Mouse (Mus musculus): Measurements from ENCODE around the gene Myo1a. TPM values are rescaled to one million over a fixed set of nuclear protein-coding genes. Genes with fewer than 3 reads are reported as not detected.
A peak's percentile ranks its signal among the peaks of the same experiment; 100 is the strongest.
"Not testable (repeated sequence)": the region's sequence is repeated elsewhere in the genome, so short reads cannot be mapped to it uniquely, and the experiment has no call there.

Myo1a gene
- polyA plus RNA-seq, 1 experiment from 2014 or later = 15.3 TPM

DNA sequence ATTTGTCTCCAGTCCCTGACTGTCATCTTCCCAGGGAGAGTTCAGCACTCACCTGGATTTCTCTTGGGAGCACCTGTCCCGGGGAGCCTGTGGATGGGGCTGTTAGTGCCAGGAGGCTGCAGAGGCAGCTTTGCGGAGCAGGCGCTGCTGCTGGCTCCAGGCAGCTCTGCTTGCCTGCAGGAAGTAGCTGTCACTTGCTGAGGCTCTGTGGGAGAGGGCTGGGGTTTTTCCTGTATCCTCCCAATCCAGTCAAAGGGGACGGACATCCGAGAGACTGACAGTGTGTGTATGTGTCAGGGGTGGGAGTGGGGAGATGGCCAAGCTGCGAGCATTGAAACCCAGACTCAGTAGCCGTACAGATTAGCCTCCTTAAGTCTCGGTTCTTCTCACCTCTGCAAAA lies 46.6 kb downstream of the Myo1a start, which contains the start of gene Gpr182:
Gene Gpr182 (minus strand): TSS at position 185 of the 400 bp plus-strand sequence.
- Histone ChIP-seq H3K4me2 (peak within 1 kb of the TSS; percentile 38), H3K9ac (no peak within 1 kb of the TSS), H3K4me3 (replicated peaks) (no peak within 1 kb of the TSS), H3K4me1 (peaks cover 13% of the 10 kb centered on the region), H3K27ac (no peak within 1 kb of the TSS), H3K36me3 (peaks cover 10% of the 10 kb centered on the region; the same call in 1 of the 2 replicates), H3K9me3 (no peaks in the 10 kb centered on the region), H3K27me3 (replicated peaks) (no peaks in the 10 kb centered on the region)
- no peak for ATAC-seq (ENCODE audit: insufficient read depth, low FRiP score, low read depth)
- 44% methylated on average over 8 of the region's 8 CpGs for WGBS

DNA sequence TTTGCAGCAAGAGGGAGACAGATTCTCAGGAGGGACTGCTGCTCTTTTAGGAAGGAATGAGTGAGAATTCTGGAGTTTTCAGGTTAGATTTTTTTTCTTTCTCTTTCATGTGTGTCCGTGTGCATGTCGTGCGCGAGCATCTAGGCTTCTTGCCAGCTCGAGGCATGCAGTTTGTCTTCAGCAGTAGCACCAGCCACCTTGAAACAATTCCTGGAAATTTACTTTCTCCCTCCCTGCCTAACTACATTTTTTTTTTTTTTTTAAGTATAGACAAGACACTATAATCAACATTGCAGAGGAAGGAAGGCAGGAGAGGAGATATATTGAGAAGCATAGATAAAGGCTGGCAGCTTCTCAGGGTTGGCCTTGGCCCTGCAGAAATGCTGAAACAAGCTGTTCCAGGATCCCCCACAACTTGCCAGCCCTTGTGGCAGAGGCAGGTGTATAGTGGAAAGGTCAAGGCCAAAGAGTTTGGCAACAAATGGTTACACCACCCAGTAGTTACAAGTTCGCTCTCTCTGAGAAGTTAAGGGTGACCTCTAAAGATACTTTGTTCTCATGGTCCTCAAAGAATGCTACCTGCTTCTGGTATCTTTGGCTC lies 49.7 kb downstream of the Myo1a start:
- Histone ChIP-seq H3K9me3 (no peaks in the 10 kb centered on the region), H3K27ac (no peak overlapping the region), H3K27me3 (replicated peaks) (no peaks in the 10 kb centered on the region), H3K4me1 (peaks cover 5% of the 10 kb centered on the region; the same call in 1 of the 2 replicates), H3K36me3 (no peaks in the 10 kb centered on the region), H3K4me3 (replicated peaks) (no peak overlapping the region), H3K9ac (no peak overlapping the region), H3K4me2 (no peak overlapping the region)
- no peak for ATAC-seq (ENCODE audit: insufficient read depth, low FRiP score, low read depth)
- 62% methylated on average over 6 of the region's 6 CpGs for WGBS

DNA sequence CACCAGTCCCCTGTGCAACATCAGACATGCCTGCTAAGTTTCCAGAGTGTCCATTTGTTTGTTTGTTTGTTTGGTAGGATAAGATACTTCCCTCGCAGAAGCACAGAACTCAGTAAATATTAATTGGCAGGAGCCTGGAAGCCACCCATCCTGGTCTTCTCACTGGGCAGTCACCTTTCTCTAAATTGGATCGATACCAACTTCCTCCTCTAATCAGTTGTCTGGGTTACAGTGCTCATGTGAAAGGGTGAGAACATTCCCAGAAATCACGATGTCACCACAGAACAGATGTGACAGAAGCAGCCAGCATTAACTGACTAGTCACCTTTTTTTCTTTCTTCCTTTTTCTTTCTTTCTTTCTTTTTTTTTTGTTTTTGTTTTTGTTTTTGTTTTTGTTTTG lies 50.3 kb downstream of the Myo1a start:
- Histone ChIP-seq H3K4me3 (replicated peaks) (no peak overlapping the region), H3K27me3 (replicated peaks) (no peaks in the 10 kb centered on the region), H3K9ac (no peak overlapping the region), H3K27ac (no peak overlapping the region), H3K9me3 (no peaks in the 10 kb centered on the region), H3K4me2 (no peak overlapping the region), H3K36me3 (no peaks in the 10 kb centered on the region), H3K4me1 (0 out of 2 replicates have a peak, but pooled peaks cover 2% of the 10 kb centered on the region)
- no peak for ATAC-seq (ENCODE audit: insufficient read depth, low FRiP score, low read depth)
- WGBS = 52% methylated on average over 3 of the region's 3 CpGs

DNA sequence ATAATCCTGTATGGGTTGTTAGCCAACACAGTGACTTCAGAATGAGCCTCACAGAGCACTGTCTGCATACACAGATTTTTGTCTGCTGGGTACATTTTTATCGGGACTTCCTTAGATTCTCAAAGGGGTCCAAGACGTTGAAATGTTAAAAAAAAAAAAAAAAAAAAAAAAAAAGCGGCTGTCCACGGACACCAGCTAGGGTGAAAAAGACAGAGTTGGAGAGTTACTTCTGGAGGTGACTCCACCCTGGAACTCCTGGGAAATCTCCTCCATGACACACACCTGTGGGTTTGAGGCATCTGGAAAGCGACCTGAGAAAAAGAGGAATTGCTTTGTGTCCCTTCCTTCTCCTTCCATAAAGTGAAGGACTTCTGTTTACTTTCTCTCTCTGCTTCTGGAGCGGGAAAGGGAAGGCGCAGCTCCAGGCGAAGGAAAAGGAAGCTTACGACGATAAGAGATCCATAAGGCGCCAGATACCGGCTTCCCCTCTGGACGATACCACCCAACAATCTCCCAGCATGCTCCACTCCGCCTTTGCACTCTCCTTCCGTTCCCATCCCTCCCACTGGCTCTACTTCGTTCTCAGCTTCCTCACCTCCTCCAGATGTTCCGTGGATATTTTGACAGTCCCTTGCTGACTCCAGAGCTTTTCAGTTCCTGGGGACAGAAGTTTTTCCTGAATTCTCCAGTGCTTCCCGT lies 50.9 kb downstream of the Myo1a start:
- no peaks in the 10 kb centered on the region for H3K4me1 ChIP-seq
- H3K27ac ChIP-seq = 0 out of 2 replicates have a peak overlapping the region, but pooled peaks have one; percentile 1
- ATAC-seq (ENCODE audit: insufficient read depth, low FRiP score, low read depth) = no peak
- no peaks in the 10 kb centered on the region for H3K9me3 ChIP-seq
- H3K36me3 ChIP-seq = no peaks in the 10 kb centered on the region
- H3K4me2 ChIP-seq = peak overlapping the region; percentile 51
- no peaks in the 10 kb centered on the region for H3K27me3 ChIP-seq (replicated peaks)
- peak overlapping the region; percentile 21; the same call in 1 of the 2 replicates for H3K4me3 ChIP-seq (replicated peaks)
- 26% methylated on average over 17 of the region's 18 CpGs for WGBS
- no peak overlapping the region; the same call in 1 of the 2 replicates for H3K9ac ChIP-seq

DNA sequence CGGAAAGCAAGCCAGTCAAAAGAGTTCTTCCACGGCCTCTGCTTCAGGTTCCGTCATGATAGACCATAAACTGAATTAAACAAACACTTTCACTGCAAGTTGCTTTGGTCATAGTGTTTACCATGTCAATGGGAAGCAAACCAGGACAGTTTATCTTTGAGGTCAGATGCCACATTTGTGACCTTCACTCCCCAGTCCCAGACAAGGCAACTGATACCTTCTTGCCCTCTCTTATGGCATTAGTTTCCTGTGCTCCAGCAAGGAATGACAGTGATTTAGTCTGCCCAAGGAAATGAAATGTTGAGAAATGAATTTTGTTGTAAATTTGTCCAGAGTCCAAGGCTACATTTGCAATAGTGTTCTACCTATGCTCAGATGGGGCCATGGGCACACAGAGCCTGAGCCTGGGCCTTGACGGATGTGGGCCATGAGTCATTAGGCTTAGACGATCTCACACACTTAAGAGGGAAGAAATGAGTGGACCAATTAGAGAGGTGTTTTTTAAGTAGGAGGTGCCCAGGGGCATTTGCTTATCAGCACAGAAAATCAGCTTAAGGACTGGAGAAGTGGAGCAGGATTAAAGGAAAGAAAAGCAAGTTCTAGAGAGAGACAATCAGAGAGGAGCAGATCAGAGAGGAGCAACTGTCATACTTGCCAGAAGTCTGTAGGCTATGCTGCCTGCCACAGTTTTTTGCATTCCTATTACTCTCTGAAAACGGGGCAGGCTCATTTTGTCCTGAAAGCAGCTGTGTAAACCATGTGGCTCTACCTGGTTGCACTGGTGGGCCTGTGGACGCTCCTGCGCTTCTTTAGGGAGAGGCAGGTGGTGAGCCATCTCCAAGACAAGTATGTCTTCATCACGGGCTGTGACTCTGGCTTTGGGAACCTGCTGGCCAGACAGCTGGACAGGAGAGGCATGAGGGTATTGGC lies 54.5 kb downstream of the Myo1a start, which contains the start of the genes Rdh1 and Rdh16f1:
Gene Rdh1 (plus strand): TSS at position 541 of the 930 bp plus-strand sequence.
Gene Rdh16f1 (plus strand): TSS at position 607 of the 930 bp plus-strand sequence.
- 57% methylated on average over 9 of the region's 9 CpGs for WGBS
- no peak within 1 kb of the TSS for H3K9ac ChIP-seq
- 0 out of 2 replicates have a peak, but pooled peaks cover 6% of the 10 kb centered on the region for H3K4me1 ChIP-seq
- no peak within 1 kb of the TSS for H3K4me2 ChIP-seq
- no peak within 1 kb of the TSS for H3K4me3 ChIP-seq (replicated peaks)
- H3K36me3 ChIP-seq = no peaks in the 10 kb centered on the region
- H3K27me3 ChIP-seq (replicated peaks) = no peaks in the 10 kb centered on the region
- H3K9me3 ChIP-seq = no peaks in the 10 kb centered on the region
- ATAC-seq (ENCODE audit: insufficient read depth, low FRiP score, low read depth) = no peak
- no peak within 1 kb of the TSS for H3K27ac ChIP-seq

DNA sequence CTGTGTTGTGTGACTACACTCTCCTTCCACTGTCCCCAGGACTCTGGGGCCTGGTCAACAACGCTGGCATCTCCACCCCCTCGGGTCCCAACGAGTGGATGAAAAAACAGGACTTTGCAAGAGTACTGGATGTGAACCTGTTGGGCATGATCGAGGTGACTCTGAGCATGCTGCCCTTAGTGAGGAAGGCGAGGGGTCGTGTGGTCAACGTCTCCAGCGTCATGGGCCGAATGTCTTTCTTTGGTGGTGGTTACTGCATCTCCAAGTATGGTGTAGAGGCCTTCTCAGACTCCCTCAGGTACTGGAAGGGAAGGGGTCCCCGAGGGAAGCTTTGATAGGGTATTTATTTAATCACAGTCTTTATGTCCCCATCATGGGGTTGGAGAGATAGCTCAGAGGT lies 58.0 kb downstream of the Myo1a start:
- not testable (repeated sequence) for H3K9ac ChIP-seq; H3K9me3 ChIP-seq; H3K4me1 ChIP-seq; H3K36me3 ChIP-seq; H3K4me3 ChIP-seq (replicated peaks); H3K27me3 ChIP-seq (replicated peaks); H3K4me2 ChIP-seq; H3K27ac ChIP-seq; ATAC-seq (ENCODE audit: insufficient read depth, low FRiP score, low read depth)
- WGBS = 89% methylated on average over 10 of the region's 10 CpGs

GRCm38 (mm10) chr10:127763914-127764680 lies 59.1 kb downstream of the Myo1a start:
- Histone ChIP-seq H3K27me3 (replicated peaks) (no peaks in the 10 kb centered on the region), H3K4me1 (0 out of 2 replicates have a peak, but pooled peaks cover 6% of the 10 kb centered on the region), H3K27ac (no peak overlapping the region), H3K4me3 (replicated peaks) (no peak overlapping the region), H3K36me3 (no peaks in the 10 kb centered on the region), H3K4me2 (no peak overlapping the region), H3K9ac (no peak overlapping the region), H3K9me3 (no peaks in the 10 kb centered on the region)
- 45% methylated on average over 12 of the region's 12 CpGs for WGBS
- ATAC-seq (ENCODE audit: insufficient read depth, low FRiP score, low read depth) = peak; percentile 60; the same call in 1 of the 2 replicates

DNA sequence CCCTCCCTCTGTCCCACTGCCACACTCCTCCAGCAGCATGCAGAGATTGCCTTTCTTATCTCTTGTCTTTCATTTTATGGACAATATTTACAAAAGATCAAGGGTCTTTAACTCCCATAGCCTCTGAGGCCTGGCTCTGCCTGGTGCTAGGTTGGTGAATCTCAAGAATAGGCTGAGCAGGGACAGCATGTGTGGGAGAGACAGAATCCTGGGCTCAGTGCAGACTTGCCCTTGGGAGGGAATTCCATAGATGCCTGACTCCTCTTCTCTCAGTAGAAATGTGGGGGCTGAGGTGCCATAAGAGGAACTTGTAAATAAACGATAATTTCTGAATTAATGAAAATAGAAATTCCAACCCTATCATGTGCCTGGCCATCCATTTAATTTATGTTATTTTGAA lies 61.6 kb downstream of the Myo1a start:
- Histone ChIP-seq H3K27ac (no peak overlapping the region), H3K4me2 (no peak overlapping the region), H3K9ac (no peak overlapping the region), H3K27me3 (replicated peaks) (no peaks in the 10 kb centered on the region), H3K36me3 (no peaks in the 10 kb centered on the region), H3K4me1 (0 out of 2 replicates have a peak, but pooled peaks cover 6% of the 10 kb centered on the region), H3K4me3 (replicated peaks) (no peak overlapping the region), H3K9me3 (no peaks in the 10 kb centered on the region)
- 78% methylated on average over 1 of the region's 1 CpGs for WGBS
- no peak for ATAC-seq (ENCODE audit: insufficient read depth, low FRiP score, low read depth)

Other genes starting within 250 kb of the Myo1a start
- gene Stac3, start 203.5 kb upstream of the Myo1a start, polyA plus RNA-seq (2015; fragmentation: Nextera tagmentation; extraction: Ambion mirVana) = 0.92 and 1.7 TPM in 2 replicates
- gene Ndufa4l2, start 190.2 kb upstream of the Myo1a start, polyA plus RNA-seq (2015; fragmentation: Nextera tagmentation; extraction: Ambion mirVana) = 92.8 and 117 TPM in 2 replicates
- gene Shmt2, start 182.7 kb upstream of the Myo1a start, polyA plus RNA-seq (2015; fragmentation: Nextera tagmentation; extraction: Ambion mirVana) = 142 and 144 TPM in 2 replicates
- 5.0 and 5.4 TPM in 2 replicates for gene Nxph4, start 170.6 kb upstream of the Myo1a start, polyA plus RNA-seq (2015; fragmentation: Nextera tagmentation; extraction: Ambion mirVana)
- gene Lrp1, start 84.0 kb upstream of the Myo1a start, polyA plus RNA-seq (2015; fragmentation: Nextera tagmentation; extraction: Ambion mirVana) = 77.0 and 87.0 TPM in 2 replicates
- gene Stat6, start 62.2 kb upstream of the Myo1a start, polyA plus RNA-seq (2015; fragmentation: Nextera tagmentation; extraction: Ambion mirVana) = 35.0 and 37.1 TPM in 2 replicates
- gene Nemp1, start 38.3 kb upstream of the Myo1a start, polyA plus RNA-seq (2015; fragmentation: Nextera tagmentation; extraction: Ambion mirVana) = 7.8 and 8.6 TPM in 2 replicates
- 10.8 and 13.3 TPM in 2 replicates for gene Nab2, start 36.6 kb upstream of the Myo1a start, polyA plus RNA-seq (2015; fragmentation: Nextera tagmentation; extraction: Ambion mirVana)
- 2.7 and 4.4 TPM in 2 replicates for gene Tac2, start 19.3 kb downstream of the Myo1a start, polyA plus RNA-seq (2015; fragmentation: Nextera tagmentation; extraction: Ambion mirVana)
- 2.5 and 3.0 TPM in 2 replicates for gene Zbtb39, start 34.4 kb downstream of the Myo1a start, polyA plus RNA-seq (2015; fragmentation: Nextera tagmentation; extraction: Ambion mirVana)
- gene Gpr182, start 46.6 kb downstream of the Myo1a start, polyA plus RNA-seq (2015; fragmentation: Nextera tagmentation; extraction: Ambion mirVana) = 2.4 and 2.9 TPM in 2 replicates
- gene Rdh1, start 54.6 kb downstream of the Myo1a start, polyA plus RNA-seq (2015; fragmentation: Nextera tagmentation; extraction: Ambion mirVana) = 0.03 TPM in 1 of 2 replicates, not detected in the other
- gene Rdh16f1, start 54.6 kb downstream of the Myo1a start, polyA plus RNA-seq (2015; fragmentation: Nextera tagmentation; extraction: Ambion mirVana) = not detected in 2 replicates
- gene Rdh9, start 71.2 kb downstream of the Myo1a start, polyA plus RNA-seq (2015; fragmentation: Nextera tagmentation; extraction: Ambion mirVana) = 0.10 and 0.18 TPM in 2 replicates
- gene Rdh16, start 96.0 kb downstream of the Myo1a start, polyA plus RNA-seq (2015; fragmentation: Nextera tagmentation; extraction: Ambion mirVana) = not detected in 2 replicates
- not detected in 2 replicates for gene Rdh19, start 144.8 kb downstream of the Myo1a start, polyA plus RNA-seq (2015; fragmentation: Nextera tagmentation; extraction: Ambion mirVana)
- gene Rdh16f2, start 161.3 kb downstream of the Myo1a start, polyA plus RNA-seq (2015; fragmentation: Nextera tagmentation; extraction: Ambion mirVana) = not detected in 2 replicates
- 0.35 and 0.37 TPM in 2 replicates for gene Rdh7, start 183.6 kb downstream of the Myo1a start, polyA plus RNA-seq (2015; fragmentation: Nextera tagmentation; extraction: Ambion mirVana)
- 0.85 and 1.2 TPM in 2 replicates for gene Sdr9c7, start 193.3 kb downstream of the Myo1a start, polyA plus RNA-seq (2015; fragmentation: Nextera tagmentation; extraction: Ambion mirVana)